In the genomic region with DNA sequence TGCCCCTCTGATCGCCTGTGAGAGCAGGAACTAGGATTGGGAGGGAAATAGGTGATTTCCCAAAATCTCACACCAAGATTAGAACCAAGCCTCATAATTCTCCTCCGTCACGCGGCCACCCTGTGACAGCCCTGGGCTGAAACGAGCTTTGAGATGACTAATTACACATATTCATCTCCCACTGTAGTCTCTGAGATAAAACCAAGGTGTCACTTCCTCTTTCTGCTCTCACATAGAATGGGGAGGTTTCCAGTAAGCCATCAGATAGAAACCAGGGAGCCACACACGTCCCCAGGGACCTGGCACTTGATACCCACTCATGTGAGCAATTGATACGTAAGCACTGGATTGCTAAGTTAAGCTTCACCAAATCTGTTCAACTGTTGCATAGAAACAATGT, we compare ENCODE assay signal across 16 mouse cellular contexts. TPM values are rescaled to one million over a fixed set of nuclear protein-coding genes. Genes with fewer than 3 reads are reported as not detected.
DNase-seq lines count a peak whose midpoint lies in the region; ATAC-seq and TF ChIP-seq lines count a peak whose summit lies in the region.
"Had no signal": no experiment of that assay in that cellular context is flagged by ENCODE, and none has a peak within 500 bp of the region (broad histone marks: within the 10 kb centered on the region; RNA-seq: fewer than 3 reads in every experiment).

No protein-coding gene starts in this region.

- no peak for TF ChIP-seq CTCF in MEL (IDR thresholded peaks at IDR 0.05 in 2 of 3, conservative IDR thresholded peaks at IDR 0.05 in 1 of 3; ENCODE audit: control insufficient read depth in 1 of 3, insufficient read depth in 1 of 3, low read depth in 2 of 3, low read length in 3 of 3, poor library complexity in 1 of 3, severe bottlenecking in 1 of 3)
- TF ChIP-seq CTCF in cerebellum, adult 2 months (IDR thresholded peaks at IDR 0.05; ENCODE audit: borderline replicate concordance, insufficient read depth, low read depth, low read length), result no peak

- no peak overlapping the region for H3K4me3 ChIP-seq in MEL (ENCODE audit: control insufficient read depth in 1 of 2, insufficient read depth in 1 of 2, low read depth in 2 of 2, low read length in 2 of 2)
- no peak overlapping the region for H3K4me3 ChIP-seq in hindbrain, embryonic 13.5 days
- H3K4me3 ChIP-seq in cerebellum, adult 2 months (replicated peaks; ENCODE audit: insufficient read depth, low read depth, low read length), result no peak overlapping the region
- H3K4me3 ChIP-seq: embryonic facial prominence, embryonic 13.5 days; hindbrain, embryonic 12.5 days; limb, embryonic 10.5 days; midbrain, embryonic 10.5 days had no signal

- H3K27ac ChIP-seq in MEL (ENCODE audit: control insufficient read depth, low read depth, low read length), result peak overlapping the region; percentile 33
- no peak overlapping the region for H3K27ac ChIP-seq in hindbrain, embryonic 13.5 days
- H3K27ac ChIP-seq in cerebellum, adult 2 months (ENCODE audit: insufficient read depth, low read length), result no peak overlapping the region
- H3K27ac ChIP-seq: embryonic facial prominence, embryonic 13.5 days; hindbrain, embryonic 12.5 days; limb, embryonic 10.5 days; midbrain, embryonic 10.5 days had no signal

- no peak overlapping the region for H3K4me2 ChIP-seq in hindbrain, embryonic 13.5 days
- H3K4me2 ChIP-seq: embryonic facial prominence, embryonic 13.5 days; hindbrain, embryonic 12.5 days had no signal

- peak; percentile 91 for ATAC-seq in inflammation-experienced regulatory T-cells, adult 6 months
- ATAC-seq in megakaryocyte progenitor cell, adult 5-6 weeks (replicated peaks; ENCODE audit: poor library complexity), result peak; percentile 45
- ATAC-seq in hindbrain, embryonic 13.5 days (ENCODE audit: low FRiP score), result no peak
- ATAC-seq: Patski had no signal

- DNase-seq in 416B (ENCODE audit: low read depth) (peak; percentile 12), MEL (ENCODE audit: low read depth, low spot score) (peak; percentile 91)
- DNase-seq in left cerebral cortex, adult 9 months (ENCODE audit: low spot score in 2 of 2), result no peak
- DNase-seq in cerebellum, adult 2 months, result no peak
- no peak for DNase-seq in adrenal gland, postnatal 10 days
- DNase-seq: adrenal gland, adult 2 months; cerebellum, postnatal 36 days; right cerebral cortex, postnatal 4 days had no signal

- TF ChIP-seq RAD21 in MEL (IDR thresholded peaks at IDR 0.05; ENCODE audit: low read depth, low read length), result no peak

- H3K9me3 ChIP-seq in MEL (replicated peaks; ENCODE audit: insufficient read depth, low read length), result no peaks in the 10 kb centered on the region
- no peaks in the 10 kb centered on the region for H3K9me3 ChIP-seq in hindbrain, embryonic 13.5 days
- H3K9me3 ChIP-seq: embryonic facial prominence, embryonic 13.5 days; hindbrain, embryonic 12.5 days; limb, embryonic 10.5 days; midbrain, embryonic 10.5 days had no signal

- no peaks in the 10 kb centered on the region for H3K79me2 ChIP-seq in MEL (ENCODE audit: control insufficient read depth, insufficient read depth, low read length, poor library complexity)

- H3K4me1 ChIP-seq in MEL (ENCODE audit: control insufficient read depth in 1 of 2, insufficient read depth in 2 of 2, low read length in 2 of 2), result peaks cover 31 to 39% of the 10 kb centered on the region in 2 experiments
- H3K4me1 ChIP-seq in hindbrain, embryonic 13.5 days (replicated peaks), result no peaks in the 10 kb centered on the region
- H3K4me1 ChIP-seq in cerebellum, adult 2 months (ENCODE audit: control insufficient read depth, insufficient read depth, low read length), result peaks cover 2% of the 10 kb centered on the region; the same call in 1 of the 2 replicates
- H3K4me1 ChIP-seq: embryonic facial prominence, embryonic 13.5 days; hindbrain, embryonic 12.5 days; midbrain, embryonic 10.5 days had no signal

- H3K27me3 ChIP-seq in MEL (ENCODE audit: control insufficient read depth in 1 of 2, insufficient read depth in 2 of 2, low read length in 2 of 2), result no peaks in the 10 kb centered on the region
- H3K27me3 ChIP-seq in hindbrain, embryonic 13.5 days, result no peaks in the 10 kb centered on the region
- no peaks in the 10 kb centered on the region for H3K27me3 ChIP-seq in cerebellum, adult 2 months (ENCODE audit: control insufficient read depth, insufficient read depth, low read length)
- H3K27me3 ChIP-seq: embryonic facial prominence, embryonic 13.5 days; hindbrain, embryonic 12.5 days; Patski had no signal

- whole genome bisulfite sequencing in hindbrain, embryonic 13.5 days, result 88% methylated on average over 7 of the region's 7 CpGs
- 81% methylated on average over 7 of the region's 7 CpGs for WGBS in cerebellum, adult 2 months

- peaks cover 0 to 38% of the 10 kb centered on the region in 2 experiments; a peak in 2 of 4 replicates for H3K36me3 ChIP-seq in MEL (ENCODE audit: control insufficient read depth in 1 of 2, insufficient read depth in 2 of 2, low read length in 2 of 2)
- H3K36me3 ChIP-seq in hindbrain, embryonic 13.5 days, result no peaks in the 10 kb centered on the region
- H3K36me3 ChIP-seq: embryonic facial prominence, embryonic 13.5 days; hindbrain, embryonic 12.5 days; limb, embryonic 10.5 days; midbrain, embryonic 10.5 days had no signal

- peak; percentile 85 to 92 for TF ChIP-seq EP300 in MEL (IDR thresholded peaks at IDR 0.05; ENCODE audit: low read depth in 1 of 2, low read length in 2 of 2)

- TF ChIP-seq POLR2A in MEL (IDR thresholded peaks at IDR 0.05; ENCODE audit: control insufficient read depth in 1 of 2, insufficient read depth in 1 of 2, low read depth in 1 of 2, low read length in 2 of 2, poor library complexity in 1 of 2), result no peak
- no peak for TF ChIP-seq POLR2A in cerebellum, adult 2 months (IDR thresholded peaks at IDR 0.05; ENCODE audit: borderline replicate concordance, insufficient read depth, low read length)

- no peak overlapping the region for H3K9ac ChIP-seq in MEL (ENCODE audit: control insufficient read depth, low read depth, low read length, poor library complexity, severe bottlenecking)
- no peak overlapping the region for H3K9ac ChIP-seq in hindbrain, embryonic 13.5 days
- H3K9ac ChIP-seq: embryonic facial prominence, embryonic 13.5 days; hindbrain, embryonic 12.5 days had no signal

TF ChIP-seq in MEL, 35 proteins besides CTCF, POLR2A, EP300 and RAD21:
- TF ChIP-seq ZKSCAN1 (IDR thresholded peaks at IDR 0.05; ENCODE audit: low read depth, low read length), result no peak
- TF ChIP-seq E2F4 (IDR thresholded peaks at IDR 0.05; ENCODE audit: borderline replicate concordance, low read depth, low read length), result no peak
- TF ChIP-seq ELF1 (IDR thresholded peaks at IDR 0.05; ENCODE audit: low read depth, low read length), result no peak
- peak; percentile 71 for TF ChIP-seq TAL1 (IDR thresholded peaks at IDR 0.05; ENCODE audit: low read length)
- TF ChIP-seq ETS1 (IDR thresholded peaks at IDR 0.05; ENCODE audit: low read depth, low read length), result peak; percentile 96
- peak; percentile 47; the same call in 1 of the 2 replicates for TF ChIP-seq SIN3A (IDR thresholded peaks at IDR 0.05; ENCODE audit: low read length)
- peak; percentile 49; the same call in 1 of the 2 replicates for TF ChIP-seq MXI1 (IDR thresholded peaks at IDR 0.05; ENCODE audit: low read depth, low read length)
- peak; percentile 93 for TF ChIP-seq RCOR1 (IDR thresholded peaks at IDR 0.05; ENCODE audit: low read depth, low read length)
- peak; percentile 74 for TF ChIP-seq TCF12 (IDR thresholded peaks at IDR 0.05; ENCODE audit: low read depth, low read length)
- TF ChIP-seq JUND (IDR thresholded peaks at IDR 0.05; ENCODE audit: low read depth, low read length), result no peak
- peak; percentile 95 for TF ChIP-seq BHLHE40 (IDR thresholded peaks at IDR 0.05; ENCODE audit: borderline replicate concordance, low read depth, low read length)
- no peak for TF ChIP-seq USF1 (IDR thresholded peaks at IDR 0.05; ENCODE audit: low read depth, low read length)
- no peak for TF ChIP-seq NRF1 (IDR thresholded peaks at IDR 0.05; ENCODE audit: insufficient read depth, low read depth, low read length, poor library complexity, severe bottlenecking)
- TF ChIP-seq GATA1 (IDR thresholded peaks at IDR 0.05; ENCODE audit: low read depth, low read length), result peak; percentile 93
- TF ChIP-seq MYC (IDR thresholded peaks at IDR 0.05; ENCODE audit: low read depth, low read length), result 0 out of 2 replicates have a peak, but pooled peaks have one; percentile 15

RNA-seq across cellular contexts. Expression of gene Tent5c, which starts 52.4 kb away (rescaled TPM):
- total RNA-seq in MEL (2012; rRNA removed), result 2.0 and 3.5 TPM in 2 replicates
- polyA plus RNA-seq in MEL (2012; ENCODE audit: insufficient read depth in 1 of 2, insufficient read length in 2 of 2, low read depth in 1 of 2, low replicate concordance in 2 of 2, missing spikeins in 1 of 2), result 1 to 10 TPM in 1 of 2 experiments, not detected in 1; 3.6 TPM
- 10 to 100 TPM; 17.9 to 43.9 (median 38.3) TPM for polyA plus RNA-seq in inflammation-experienced regulatory T-cells, adult 6 months (2017; shearing (Covaris generic))
- 1.0 and 1.3 TPM in 2 replicates for total RNA-seq in megakaryocyte progenitor cell, adult 5-6 weeks (2015)
- 0.71 and 0.91 TPM in 2 replicates for total RNA-seq in megakaryocyte progenitor cell, adult 5-6 weeks (2017)
- polyA plus RNA-seq in hindbrain, embryonic 13.5 days (2015; fragmentation: Nextera tagmentation; extraction: Ambion mirVana), result 3.6 and 4.3 TPM in 2 replicates
- polyA plus RNA-seq in cerebellum, adult 2 months (2012; rRNA removed), result 0.81 and 0.88 TPM in 2 replicates
- 10 to 100 TPM; 18.1 to 23.5 TPM for total RNA-seq in adrenal gland, postnatal 10 days (2021)

Comparison
In these comparisons a context has a peak if more than half of its experiments do, and no peak if none do; other contexts are left out.
1. DNase-seq: peak in 416B (single experiment) and MEL (single experiment); none in left cerebral cortex, adult 9 months (0 of 2), cerebellum, adult 2 months (0 of 2) and adrenal gland, postnatal 10 days (single experiment).